Mouse (Mus musculus): ENCODE measurements around the gene Serac1. TPM values are rescaled to one million over a fixed set of nuclear protein-coding genes. Genes with fewer than 3 reads are reported as not detected.

The Serac1 gene
- total RNA-seq (2023; ENCODE audit: inconsistent age): 5.9 to 9.0 TPM (median 6.5 TPM) in 4 replicates

GRCm38 (mm10) chr17:6079287-6080122 is at the start of gene Serac1, which contains the start of gene Gtf2h5:
Gene Serac1 (minus strand): TSS chr17:6079741.
Gene Gtf2h5 (plus strand): TSS chr17:6079786.

DNA sequence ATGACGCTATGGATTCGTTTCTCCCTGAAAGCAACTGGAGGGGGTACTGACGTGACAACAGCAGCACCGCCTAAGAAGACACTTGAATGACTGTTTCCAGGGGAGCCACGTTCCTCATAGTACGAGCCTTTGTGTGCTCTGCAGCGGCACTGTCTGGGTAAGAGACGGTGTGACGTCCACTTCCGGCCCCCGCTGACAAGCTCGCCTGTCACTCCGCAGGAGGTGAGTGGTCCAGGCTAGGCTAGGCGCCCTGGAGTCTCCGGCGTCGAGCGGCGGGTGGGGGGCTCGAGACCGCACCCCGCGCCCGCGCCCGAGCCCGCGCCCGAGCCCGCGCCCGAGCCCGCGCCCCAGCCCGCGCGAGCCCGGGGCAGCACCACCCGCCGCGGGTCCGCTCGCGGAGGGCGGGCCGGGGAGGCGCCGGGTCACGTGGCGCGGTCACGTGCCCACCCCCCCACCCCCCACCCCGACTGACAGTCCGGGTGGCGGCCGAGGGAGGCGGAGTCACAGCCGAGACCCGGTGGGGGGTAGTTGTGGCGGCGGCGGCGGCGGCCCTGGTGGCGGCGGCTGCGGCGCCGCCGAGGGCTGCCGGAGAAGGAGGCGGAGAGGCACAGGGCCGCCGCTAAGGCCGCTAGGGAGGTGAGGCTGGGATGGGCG is 26.9 kb upstream of the Serac1 start, which contains the start of gene Tulp4:
Gene Tulp4, plus strand, starts transcription at position 77 of the 654 bp plus-strand sequence.

Other genes with a start within 250 kb of the Serac1 start
- 120 to 125 TPM (median 122 TPM) in 4 replicates for gene Snx9, start 238.4 kb downstream of the Serac1 start, total RNA-seq (2023; ENCODE audit: inconsistent age)
- gene Synj2, start 138.5 kb downstream of the Serac1 start, total RNA-seq (2023; ENCODE audit: inconsistent age): 4.3 to 5.8 TPM (median 5.3 TPM) in 4 replicates
- 56.5 to 61.5 TPM (median 59.7 TPM) in 4 replicates for gene Gtf2h5, start within 50 bp of the Serac1 start, total RNA-seq (2023; ENCODE audit: inconsistent age)
- 58.1 to 65.9 TPM (median 63.4 TPM) in 4 replicates for gene Tulp4, start 26.7 kb upstream of the Serac1 start, total RNA-seq (2023; ENCODE audit: inconsistent age)
- gene Tmem181a, start 177.1 kb upstream of the Serac1 start, total RNA-seq (2023; ENCODE audit: inconsistent age): 1.7 to 2.0 TPM (median 1.9 TPM) in 4 replicates
- gene Dynlt1a, start 237.8 kb upstream of the Serac1 start, total RNA-seq (2023; ENCODE audit: inconsistent age): 5.9 to 7.5 TPM (median 6.5 TPM) in 4 replicates